Mouse (Mus musculus): Measurements from ENCODE around the gene Cct5. TPM values are rescaled to one million over a fixed set of nuclear protein-coding genes. Genes with fewer than 3 reads are reported as not detected.

The Cct5 gene
- total RNA-seq (2021), result 100 to 1,000 TPM; 144 to 154 TPM
- long read RNA-seq, experiment 1, transcript Cct5-201 (11 exons, 1,853 nt), result major isoform, 370 of 389 reads
- long read RNA-seq, experiment 1, partial matches to known transcripts, result 7 of 389 reads
- long read RNA-seq, experiment 1, other reads (novel, unspliced or antisense), result 11 of 389 reads
- long read RNA-seq, experiment 2, transcript Cct5-201 (11 exons, 1,853 nt), result major isoform, 295 of 313 reads
- long read RNA-seq, experiment 2, partial matches to known transcripts, result 9 of 313 reads
- long read RNA-seq, experiment 2, other reads (novel, unspliced or antisense), result 7 of 313 reads

DNA sequence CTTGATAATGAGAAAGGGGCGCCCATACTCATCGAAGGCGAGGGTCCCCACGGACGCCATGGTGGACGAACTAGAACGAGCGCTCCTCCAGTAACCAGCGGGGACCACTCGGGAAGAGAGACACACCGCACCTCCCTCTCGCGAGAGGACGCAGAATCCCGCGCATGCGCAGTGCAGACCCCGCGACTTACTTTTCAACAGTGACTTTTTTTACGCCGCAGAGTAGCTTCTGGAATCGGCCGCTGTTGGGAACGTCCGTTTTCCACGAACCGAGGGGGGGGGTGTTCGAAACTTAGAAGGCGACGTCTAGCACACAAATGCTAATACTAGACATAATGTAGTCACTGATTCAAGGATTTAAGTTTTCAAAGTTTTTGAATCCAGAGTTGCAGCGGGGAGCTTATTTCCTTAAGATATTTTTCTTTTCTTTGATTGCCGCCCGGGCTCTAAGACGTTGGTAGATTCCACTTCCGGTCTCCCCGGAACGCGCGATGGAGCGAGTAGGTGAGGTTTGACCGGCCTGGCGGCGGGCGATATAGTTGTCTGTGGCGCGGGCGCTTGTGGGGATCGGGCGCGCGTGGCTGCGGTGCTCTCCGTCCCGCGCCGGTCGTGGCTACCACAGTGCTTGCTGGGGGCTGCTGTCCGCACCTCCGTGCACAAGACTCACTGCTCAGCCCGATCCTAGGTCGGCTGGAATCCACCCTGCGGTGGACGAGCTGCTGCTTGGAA lies at the start of gene Cct5, which contains the start of gene Fam173b:
Cct5 (minus strand) TSS at position 159 of the 729 bp plus-strand sequence.
Fam173b (plus strand) TSS at position 207 of the 729 bp plus-strand sequence.
- DNase-seq, result peak; percentile 99
- intact Hi-C loops (cut with DNase I), result loop anchor here (5.0 to 10.0 kb wide), 2 partner anchors 235 to 643 kb away; partner anchors contain the start of genes Ankrd33b and Sema5a

DNA sequence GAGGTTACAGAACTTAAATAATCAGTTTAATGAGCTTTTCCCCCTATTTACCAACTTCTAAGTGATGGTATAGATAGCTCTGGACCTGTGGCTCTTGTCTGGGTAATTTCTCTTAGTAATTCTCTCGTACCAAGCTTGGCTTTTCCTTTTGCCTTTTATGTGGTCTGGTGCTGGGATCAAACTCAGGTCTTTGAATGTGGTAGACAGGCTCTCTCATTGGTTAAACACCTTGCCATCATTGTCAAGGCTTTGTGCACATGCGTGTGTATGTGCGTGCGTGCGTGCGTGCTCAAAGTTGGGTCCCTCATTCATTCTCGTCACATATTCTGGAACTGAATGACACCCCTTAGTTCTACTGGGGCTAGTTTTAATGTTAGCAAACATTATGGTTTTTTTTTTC lies 49.2 kb upstream of the Cct5 start:
- intact Hi-C loops (cut with DNase I), result no loop called here
- no peak for DNase-seq

DNA sequence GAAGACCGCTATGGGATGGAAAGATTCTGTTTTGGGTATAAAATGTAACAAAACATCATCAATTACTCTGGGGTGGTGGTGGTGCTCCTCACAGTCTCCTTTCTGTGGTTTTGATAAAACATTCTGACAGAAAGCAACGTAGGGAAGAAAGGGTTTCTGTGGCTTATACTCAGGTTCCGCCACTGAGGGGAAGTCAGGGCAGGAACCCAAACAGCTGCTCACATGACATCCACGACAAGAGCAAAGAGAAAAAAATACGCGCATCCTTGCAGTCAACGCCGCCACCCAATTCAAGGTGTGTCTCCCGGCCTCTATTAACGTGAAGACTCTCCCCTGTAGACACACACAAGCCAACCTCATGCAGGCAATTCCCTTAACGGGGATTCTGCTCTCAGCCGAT lies 48.1 kb upstream of the Cct5 start:
- DNase-seq, result no peak
- intact Hi-C loops (cut with DNase I), result no loop called here

DNA sequence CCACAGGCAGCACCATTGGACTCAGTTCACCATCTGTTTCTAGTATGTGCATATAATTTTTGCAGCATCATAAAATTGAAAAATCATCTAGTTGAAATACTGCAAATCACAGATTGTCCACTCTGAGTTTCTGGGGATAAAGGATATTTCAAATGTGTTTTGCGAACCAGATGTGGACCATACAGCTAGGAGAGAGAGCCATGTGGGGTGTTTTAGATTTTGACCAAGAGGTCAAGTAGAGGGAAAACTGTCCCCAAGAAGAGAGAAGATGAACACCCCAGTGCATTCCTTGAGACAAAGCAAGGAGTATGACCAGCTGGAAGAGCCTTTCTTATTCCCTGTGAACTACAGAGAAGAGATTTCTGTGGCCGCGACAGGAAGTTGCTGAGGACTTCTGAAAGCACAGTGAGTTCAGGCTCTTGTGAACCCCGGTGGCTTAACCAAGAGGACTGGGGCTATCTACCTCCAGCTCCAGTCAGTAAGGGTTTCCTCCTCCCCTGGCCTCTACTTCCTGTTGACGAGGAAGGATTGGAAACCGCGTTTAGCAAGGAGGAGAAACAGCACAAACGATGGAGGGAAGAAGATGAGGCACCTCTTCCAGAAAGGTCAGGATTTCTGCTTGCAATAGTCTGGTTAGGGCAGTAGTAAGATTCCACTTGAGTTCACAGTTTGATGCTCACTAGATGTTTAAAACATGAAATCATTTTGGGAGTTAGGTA lies 46.4 kb upstream of the Cct5 start:
- no peak for DNase-seq
- intact Hi-C loops (cut with DNase I), result no loop called here

DNA sequence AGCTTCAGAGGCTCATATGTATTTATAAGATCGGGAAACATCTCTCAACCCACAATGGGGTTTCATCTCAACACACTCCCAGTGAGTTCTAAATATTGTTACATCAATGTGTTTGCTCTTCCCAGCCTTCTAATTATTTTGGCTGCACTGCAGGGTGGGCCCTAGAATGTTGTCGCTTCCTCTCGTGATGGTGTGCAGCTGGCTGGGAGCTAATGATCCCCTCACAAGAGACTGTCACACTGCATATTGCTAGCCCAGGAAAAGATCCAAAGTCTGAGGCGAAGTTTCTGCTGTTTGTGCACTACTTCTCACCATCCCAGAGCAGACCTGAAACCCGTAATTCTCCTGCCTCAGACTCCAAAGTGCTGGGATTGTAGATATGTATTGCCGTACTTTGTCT lies 45.6 kb upstream of the Cct5 start:
- intact Hi-C loops (cut with DNase I), result no loop called here
- peak in 1 of 2 experiments; percentile 24 for DNase-seq

DNA sequence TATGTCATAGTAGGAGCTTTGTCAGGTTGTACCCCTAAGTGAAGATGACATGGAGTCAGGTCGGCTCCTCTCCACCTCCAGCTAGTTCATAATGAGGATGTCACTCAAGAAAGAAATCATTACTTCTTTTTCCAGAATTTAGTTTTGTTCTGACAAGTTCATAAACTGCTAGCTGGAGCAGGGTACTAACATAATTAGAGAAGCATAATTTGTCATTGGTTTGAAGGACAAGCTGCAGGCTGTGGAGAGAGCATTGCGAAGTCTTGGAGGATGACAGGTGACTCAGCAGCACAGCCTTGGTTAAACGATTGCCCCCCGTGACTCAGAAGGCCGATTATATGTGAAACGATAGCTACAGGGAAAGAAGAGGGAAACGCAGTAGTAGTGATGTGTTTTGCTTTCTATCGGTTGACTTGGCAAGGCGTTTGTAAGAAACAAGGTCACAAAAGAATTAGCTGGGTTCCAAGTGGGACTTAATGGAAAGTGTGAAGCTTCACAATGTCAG lies 34.5 kb upstream of the Cct5 start:
- intact Hi-C loops (cut with DNase I), result no loop called here
- DNase-seq, result no peak

DNA sequence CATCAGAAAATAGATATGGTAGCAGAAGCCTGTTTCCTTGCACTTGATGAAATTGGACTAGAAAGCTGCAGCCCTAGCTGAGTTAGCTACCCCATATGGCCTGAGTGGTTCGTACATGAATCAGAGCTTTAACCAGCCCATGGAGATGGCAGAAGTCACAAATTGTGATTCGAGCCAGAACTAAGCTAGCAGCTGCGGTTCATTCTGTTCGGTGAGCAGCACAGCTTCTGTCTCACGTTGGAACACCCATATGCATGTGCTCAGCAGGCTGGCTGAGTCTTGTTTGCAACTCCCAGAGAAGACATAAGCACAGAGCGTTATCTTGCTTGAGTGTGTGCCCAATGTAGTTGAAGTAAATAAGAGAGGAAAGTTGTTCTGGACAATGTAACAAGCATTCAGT lies 33.0 kb upstream of the Cct5 start:
- DNase-seq, result no peak

DNA sequence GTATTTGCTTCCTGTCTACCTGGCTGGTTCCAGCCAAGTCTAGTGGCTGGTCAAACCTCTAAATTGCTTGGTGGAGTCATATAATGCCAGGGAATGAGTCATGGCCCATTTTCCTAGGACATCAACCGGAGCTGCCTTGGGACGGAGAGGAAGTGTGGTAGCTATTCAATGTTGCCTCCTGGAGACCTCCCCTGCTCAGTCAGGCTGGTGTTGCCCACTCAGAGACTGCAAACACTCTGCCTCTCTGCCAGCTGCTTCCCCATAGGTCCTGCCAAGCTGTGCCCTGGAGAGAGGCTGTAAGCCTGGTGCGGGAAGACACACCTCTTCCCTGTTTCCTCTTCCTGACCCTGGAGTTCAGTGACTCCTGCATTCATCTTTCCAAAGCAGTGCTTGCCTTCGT lies 30.9 kb upstream of the Cct5 start:
- DNase-seq, result no peak
- intact Hi-C loops (cut with DNase I), result no loop called here

More for the DNA sequence above, 33.0 kb upstream of the Cct5 start:
- intact Hi-C loops (cut with DNase I), result no loop called here

DNA sequence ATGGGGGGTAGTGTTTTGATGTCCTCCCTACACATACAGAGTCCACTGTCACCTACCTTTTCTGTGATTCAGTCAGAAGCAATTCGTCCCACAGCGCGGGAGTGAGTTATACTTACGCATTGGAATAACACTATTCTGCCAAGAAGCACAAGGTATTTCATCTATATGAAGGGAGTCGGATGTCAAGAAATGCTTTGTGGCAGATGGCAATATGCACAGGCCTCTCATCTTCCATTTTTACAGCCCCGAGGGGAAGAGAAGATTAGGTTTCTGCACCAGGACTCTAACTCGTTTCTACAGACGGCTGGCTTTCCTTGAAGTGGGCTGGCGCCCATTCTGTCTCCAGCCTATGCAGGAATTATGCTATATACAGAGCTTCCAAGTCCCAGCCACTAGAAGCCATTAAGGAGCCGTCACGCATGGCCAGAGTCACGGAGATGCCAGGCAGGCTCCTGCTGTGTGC lies 29.8 kb upstream of the Cct5 start:
- DNase-seq, result no peak
- intact Hi-C loops (cut with DNase I), result no loop called here

DNA sequence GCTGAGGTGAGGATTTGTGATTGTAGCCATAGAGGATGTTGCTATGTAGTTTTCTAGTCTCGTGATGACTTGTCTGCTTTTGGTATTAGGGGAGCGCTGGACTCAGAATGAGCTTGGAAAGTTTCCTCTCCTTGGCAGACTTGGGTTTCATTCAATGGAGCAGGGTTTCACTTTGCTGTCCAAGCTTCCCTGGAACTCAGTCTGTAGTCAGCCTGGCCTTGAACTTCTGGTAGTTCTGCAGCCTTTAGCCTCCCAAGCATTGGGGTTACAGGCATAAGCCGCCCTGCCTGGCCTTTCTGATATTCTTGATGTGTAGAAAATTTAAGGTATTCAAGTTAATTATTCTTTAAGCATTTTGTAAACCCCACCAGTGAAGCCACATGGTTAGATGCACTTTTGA lies 28.0 kb upstream of the Cct5 start:
- intact Hi-C loops (cut with DNase I), result no loop called here
- no peak for DNase-seq

DNA sequence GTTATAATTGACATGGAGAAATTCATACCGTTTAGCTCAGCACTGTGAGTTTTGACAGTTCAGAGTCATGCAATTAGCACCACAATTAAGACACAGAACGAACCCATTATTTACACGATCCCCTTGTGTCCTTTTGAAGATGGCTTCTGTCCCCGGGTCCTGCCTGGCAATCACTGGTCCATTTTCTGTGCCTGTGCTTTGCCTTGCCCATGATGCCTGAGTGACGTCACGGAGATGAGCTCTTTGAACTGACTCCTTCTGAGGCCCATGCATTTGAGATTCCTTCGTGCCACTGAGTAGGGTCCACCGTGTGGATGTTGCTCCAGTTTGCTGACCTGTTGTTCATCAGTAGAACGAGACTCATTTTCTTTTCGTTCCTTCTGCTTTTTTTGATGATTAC lies 26.6 kb upstream of the Cct5 start:
- intact Hi-C loops (cut with DNase I), result no loop called here
- no peak for DNase-seq

DNA sequence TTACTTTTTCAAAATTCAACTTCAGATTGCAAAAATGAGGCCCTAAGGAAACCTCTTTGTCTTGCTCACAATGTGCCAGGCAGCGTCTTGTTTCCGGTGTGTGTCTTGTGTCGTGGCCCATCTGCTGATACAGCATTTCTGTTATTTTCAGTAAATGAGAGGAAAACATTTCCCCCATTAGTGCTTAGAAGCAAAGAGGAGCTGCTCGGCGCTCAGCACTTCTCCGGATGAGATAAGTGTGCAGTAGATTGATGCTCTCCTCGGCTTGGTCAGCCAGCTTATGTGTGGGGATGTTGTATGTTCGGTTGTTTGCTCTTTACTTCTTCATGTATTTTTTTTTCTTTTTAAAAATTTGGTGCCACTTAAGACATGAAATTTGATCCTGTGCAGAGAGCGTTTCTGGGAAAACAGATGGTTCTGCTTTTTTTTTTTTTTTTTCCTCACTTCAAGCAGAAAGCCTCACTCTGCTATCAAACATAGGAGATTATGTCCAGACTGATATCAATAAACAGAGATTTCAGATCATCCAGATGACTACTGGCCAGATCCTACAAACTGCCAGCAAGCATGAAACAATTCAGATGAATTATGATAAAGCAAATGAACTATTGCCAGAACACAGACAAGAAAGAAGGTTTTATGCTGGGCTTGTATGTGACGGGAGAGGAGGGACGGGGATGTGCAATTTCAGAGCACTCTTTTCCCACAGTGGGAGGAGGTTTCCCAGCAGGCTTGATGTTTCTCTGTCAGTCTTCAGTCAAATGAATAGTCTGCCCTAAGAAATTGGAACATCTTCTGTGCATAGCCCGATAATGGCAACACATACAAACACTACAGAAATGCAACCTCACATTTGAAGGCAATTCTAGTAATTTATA lies 25.9 kb upstream of the Cct5 start:
- DNase-seq, result no peak
- intact Hi-C loops (cut with DNase I), result no loop called here

DNA sequence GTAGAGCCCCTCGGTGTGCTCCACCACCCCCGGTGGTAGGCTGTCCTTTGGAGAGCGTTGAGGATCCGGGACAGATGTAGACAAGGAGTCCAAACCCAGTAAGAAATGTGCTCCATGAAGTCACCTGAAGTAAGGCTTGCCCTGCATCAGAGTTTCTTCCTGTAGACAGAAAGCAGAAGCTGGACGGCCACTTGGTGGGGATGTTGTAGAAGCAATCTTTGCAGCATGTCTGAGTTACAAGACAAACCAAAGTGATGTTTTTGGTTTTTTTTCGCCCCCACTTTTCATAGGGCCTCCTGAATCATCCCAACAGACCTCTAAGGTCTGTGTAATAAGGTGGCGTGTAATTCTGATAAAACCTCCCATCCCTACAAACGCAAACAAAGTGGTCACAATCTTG lies 17.9 kb upstream of the Cct5 start:
- intact Hi-C loops (cut with DNase I), result loop anchor here (10.0 kb wide), 1 partner anchor 1115 kb away; no protein-coding TSS in a partner anchor
- DNase-seq, result no peak

DNA sequence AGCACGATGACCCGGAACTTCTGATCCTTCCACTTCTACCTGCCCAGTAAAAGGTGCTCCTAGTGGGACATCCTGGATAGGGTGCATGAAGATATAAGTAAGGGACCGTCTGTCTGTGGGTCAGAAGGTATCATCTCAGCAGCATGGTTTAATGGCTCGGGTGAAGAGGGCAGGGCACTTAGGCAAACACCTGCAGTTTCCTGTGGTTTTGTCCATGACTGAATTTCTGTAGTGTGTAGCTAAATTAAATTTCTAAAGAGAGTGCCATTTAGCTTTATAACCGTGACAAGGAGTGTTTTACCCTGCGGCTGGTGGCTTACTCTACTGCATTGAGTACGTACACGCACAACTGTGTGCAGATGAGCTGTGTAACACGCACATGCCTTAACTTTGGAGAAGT lies 15.7 kb upstream of the Cct5 start:
- no peak for DNase-seq
- intact Hi-C loops (cut with DNase I), result loop anchor here (10.0 kb wide), 1 partner anchor 1118 kb away; no protein-coding TSS in a partner anchor

DNA sequence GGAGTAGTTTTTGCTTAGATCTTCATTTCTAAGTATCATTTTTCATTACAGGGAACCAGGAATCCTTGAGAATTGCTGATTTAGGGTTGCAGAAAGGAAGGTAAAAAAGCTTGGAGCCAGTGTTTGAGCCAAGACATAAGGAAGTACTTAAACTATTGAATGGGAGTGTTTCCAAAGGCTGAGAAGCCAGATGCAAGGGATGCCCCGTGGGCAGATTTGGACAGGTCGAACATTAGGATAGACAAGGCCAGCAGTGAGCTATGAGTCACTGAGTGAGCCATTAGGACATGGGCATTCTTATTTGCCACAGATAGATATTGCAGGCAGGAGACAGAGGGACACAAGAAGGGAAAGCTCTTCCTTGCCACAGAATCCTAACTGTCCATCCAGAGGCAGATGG lies 13.1 kb upstream of the Cct5 start:
- intact Hi-C loops (cut with DNase I), result loop anchor here (10.0 kb wide), 1 partner anchor 1120 kb away; no protein-coding TSS in a partner anchor
- no peak for DNase-seq

DNA sequence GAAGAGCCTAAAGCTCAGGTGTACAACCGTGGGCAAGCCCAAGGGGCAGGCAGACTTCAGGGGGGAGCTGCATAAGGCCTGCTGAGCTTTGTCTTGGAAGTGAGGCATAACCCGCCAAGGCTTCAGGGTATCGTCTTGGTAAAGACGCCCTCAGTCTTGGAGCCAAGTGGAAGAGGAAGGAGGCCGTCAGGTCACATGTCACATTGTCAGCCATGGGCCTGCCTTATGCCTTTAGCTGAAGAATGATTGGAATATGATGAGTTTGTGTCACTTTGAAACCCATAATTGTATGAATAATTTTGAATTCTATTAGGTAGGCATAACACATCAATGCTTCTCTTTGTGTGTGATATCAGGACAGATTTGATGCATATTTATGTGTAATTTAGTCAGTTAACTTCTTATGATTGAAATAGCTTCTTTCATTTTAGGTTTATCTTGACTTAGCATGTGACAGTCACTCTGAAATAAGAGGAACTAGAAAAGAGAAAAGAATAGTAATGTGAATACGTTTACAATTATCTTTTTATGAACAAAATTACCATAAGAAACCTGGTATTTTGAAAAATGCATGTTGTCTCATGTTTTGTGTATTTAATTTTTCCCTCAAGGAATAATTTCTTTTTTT lies 12.3 kb upstream of the Cct5 start:
- intact Hi-C loops (cut with DNase I), result loop anchor here (10.0 kb wide), 1 partner anchor 1121 kb away; no protein-coding TSS in a partner anchor
- DNase-seq, result no peak

DNA sequence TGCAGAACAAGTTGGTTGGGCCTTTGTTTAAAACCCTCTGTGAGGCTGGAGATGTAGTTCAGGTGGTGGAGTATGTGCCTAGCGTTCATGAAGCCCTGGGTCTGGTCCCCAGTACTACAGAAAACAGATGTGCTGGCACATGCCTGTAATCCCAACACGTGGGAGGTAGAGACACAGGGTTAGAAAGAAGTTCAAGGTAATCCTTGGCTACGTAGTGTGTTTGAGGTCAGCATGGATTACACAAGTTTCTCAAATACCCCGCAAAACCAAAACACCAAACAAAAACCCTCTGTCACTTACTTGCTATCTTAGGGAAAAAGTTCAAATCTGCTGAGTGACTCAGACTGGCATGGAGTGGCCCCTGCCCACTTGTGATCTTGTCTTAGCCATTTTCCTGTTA lies 10.4 kb upstream of the Cct5 start:
- intact Hi-C loops (cut with DNase I), result loop anchor here (10.0 kb wide), 1 partner anchor 1123 kb away; no protein-coding TSS in a partner anchor
- DNase-seq, result no peak

DNA sequence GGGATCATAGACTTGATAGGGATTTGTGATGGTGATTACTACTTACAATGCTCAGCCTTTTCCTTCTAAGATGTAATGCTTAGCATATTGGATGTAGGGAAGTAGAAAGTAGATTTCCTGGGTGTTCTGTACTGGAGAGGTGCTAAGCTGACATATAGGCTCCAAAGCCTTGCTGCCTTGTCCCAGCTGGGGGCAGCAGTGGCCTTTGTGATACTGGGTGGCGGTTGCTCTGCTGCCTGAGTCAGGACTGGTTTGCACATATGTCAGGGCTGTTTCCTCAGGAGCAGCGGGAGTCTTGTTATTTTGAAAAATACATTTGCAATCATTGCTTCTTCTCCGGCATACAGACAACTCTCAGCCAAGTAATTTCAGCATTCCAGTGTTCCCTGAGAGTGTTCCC lies 9.4 kb upstream of the Cct5 start:
- peak in 1 of 2 experiments; percentile 50 for DNase-seq

DNA sequence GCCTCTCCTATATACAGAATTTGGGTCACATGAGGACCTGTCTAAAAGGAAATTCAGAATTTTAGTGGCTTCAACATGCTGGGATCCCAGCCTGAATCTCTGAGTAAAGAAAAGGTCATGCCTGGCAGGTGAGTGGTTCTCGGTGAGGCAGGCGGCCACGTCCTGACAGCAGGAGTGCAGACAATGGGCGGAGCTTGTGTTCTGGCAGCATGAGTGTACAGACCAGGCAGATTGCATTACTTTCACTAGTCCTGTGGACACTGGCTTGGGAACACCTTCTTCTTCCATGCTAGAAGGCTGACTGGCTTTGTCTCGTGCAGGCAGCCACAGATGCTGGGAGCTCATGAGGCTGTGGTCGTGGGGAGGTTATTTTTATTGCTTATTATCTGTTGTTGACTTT lies 5.2 kb upstream of the Cct5 start:
- no peak for DNase-seq
- intact Hi-C loops (cut with DNase I), result loop anchor here (10.0 kb wide), 1 partner anchor 638 kb away; the partner anchor contains the start of gene Sema5a

More for the DNA sequence above, 9.4 kb upstream of the Cct5 start:
- intact Hi-C loops (cut with DNase I), result loop anchor here (10.0 kb wide), 1 partner anchor 1124 kb away; no protein-coding TSS in a partner anchor

Data from heart, postnatal 14 days (tissue).